Mouse (Mus musculus): ENCODE results near the gene Rpl26.
"Not testable (repeated sequence)": the region's sequence is repeated elsewhere in the genome, so short reads cannot be mapped to it uniquely, and the experiment has no call there.

Rpl26 gene

DNA sequence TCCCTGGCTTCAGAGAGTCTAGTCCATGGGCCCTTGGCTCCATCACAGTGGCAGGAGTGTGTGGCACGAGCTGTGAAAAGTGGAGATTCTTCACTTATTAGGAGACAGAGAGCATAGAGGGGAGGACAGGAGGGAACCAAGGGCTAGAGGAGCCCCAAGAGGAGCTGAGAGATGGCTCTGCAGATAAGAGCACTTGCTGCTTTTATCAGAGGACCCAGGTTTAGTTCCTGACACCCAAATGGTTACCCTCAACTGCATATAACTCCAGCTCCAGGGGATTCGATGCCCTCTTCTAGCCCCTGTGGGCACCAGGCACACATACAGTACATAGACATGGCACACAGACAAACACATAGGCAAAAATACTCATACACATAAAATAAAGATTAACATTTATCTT, 23.4 kb downstream of the Rpl26 start:
- no peak for DNase-seq

DNA sequence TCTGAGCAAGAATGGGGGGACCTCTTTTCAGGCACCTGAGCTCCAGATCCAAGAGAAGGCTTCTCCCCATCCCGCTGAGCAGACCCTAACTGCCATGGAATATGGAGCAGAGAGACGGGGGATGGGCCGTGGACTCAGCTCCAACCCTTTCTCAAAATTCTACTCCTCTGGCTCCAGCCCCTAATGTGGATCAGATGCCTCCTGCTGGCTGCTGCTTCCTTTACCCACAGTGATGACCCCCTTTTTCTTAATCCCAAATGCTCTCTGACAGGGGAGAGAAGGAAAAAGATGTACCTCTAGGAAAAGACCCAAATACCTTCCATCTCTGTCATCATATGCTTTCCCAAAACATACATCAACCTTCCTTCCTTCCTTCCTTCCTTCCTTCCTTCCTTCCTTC, 25.6 kb downstream of the Rpl26 start, which contains the start of gene Odf4:
Gene Odf4 (minus strand): TSS at position 101 of the 400 bp plus-strand sequence.
- DNase-seq: no peak

DNA sequence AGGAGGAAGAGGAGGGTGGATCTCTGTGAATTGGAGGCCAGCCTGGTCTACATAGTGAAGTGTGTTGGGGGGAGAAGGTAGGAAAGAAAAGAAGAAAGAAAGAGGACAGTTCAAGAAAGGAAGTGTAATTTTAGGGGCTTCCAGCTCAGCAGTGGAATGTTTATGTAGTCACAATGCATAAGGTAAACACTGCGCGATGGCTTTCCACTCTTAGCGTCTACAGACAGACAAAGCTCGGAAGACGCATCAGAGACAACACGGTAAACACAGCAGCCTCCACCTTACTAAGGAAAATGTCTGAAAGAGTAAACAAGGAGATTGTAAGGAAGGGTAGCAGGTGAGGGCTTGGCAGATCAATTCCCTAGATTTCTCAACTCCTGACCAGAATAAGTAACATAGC, 28.6 kb downstream of the Rpl26 start:
- no peak for DNase-seq

- DNase-seq: no peak
These were observed 32.6 kb downstream of the Rpl26 start for GRCm38 (mm10) chr11:68933885-68934507.

GRCm38 (mm10) chr11:68936951-68937350, 35.6 kb downstream of the Rpl26 start:
- DNase-seq: not testable (repeated sequence)

DNA sequence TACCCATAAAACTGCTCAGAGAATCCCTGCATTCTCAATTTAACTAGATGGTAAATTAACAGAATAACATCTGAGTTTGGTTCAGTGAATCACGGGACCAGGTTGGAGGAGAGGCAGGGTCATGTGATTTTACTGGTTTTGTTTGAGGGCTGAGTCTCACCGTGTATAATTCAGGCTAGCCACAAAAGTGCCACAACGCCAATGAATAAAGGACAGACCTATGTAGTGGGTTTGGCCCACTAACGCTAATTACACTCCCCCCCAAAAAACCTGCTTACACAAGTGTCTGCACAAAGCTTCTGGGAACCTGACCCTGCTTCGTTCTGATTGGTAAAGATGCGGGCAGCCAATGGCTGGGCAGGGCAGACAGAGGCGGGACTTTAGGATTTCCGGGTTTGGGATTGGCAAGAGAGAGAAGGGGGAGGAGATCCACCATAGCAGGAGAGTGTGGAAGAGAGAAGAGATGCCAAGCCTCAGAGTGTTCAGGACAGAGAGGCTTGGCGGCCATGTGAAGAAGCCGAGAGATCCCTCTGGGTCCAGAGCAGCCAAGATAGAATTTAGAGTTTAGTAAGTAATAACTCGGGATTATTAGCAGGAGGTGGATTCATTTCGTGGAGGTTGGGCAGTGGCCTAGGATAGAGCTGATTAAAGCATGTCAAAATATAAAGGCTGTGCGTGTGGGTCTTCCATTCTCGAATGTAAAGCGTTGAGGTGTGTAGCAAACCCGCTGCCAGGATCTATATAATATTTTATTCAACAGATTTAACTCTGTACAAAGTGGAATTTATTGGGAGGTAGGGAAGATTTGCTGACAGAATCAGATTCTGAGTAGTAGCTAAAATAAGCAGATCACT, 38.3 kb downstream of the Rpl26 start:
- DNase-seq: peak; percentile 85 to 88

- DNase-seq: peak; percentile 19 to 31
These were observed 39.1 kb downstream of the Rpl26 start for GRCm38 (mm10) chr11:68940516-68940915.

DNA sequence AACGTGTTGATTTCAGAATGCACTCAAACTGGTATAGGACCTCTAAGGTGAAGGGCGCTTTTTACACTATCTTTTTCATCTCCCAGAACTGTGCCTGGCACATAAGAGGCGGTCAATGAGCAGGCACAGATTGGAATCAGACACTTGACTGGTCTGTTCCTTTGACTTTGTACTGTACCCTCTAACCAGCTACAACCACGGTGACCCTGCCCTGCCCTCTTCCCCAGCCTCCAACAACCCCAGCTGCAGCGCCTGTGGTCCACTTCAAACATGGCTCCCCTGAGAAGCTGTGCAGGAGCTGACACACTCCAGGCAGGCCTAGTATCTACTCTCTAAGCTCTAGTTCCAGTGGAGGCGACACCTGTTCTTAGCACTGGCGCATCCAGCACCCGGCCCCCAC, 41.3 kb downstream of the Rpl26 start:
- no peak for DNase-seq

DNA sequence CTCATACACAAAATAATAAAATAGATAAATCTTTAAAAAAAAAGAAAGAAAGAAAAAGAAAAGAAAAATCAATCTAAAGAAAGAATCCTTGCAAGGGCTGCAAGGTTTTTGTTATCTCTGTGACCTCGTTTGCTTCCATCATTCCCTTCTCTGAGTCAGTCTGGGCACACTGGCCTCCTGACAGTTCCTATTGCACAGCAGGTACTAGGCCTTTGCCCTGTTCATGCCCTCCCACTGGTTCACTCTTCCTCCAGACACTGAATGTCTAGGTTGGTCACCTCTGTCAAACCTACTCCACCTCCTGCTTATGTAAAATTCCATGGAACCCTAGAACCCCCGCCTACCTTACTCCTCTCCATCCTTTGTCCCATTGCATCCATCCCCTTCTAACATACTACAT, 43.9 kb downstream of the Rpl26 start:
- DNase-seq: no peak

- DNase-seq: no peak
These were observed 44.6 kb downstream of the Rpl26 start for GRCm38 (mm10) chr11:68946001-68946400.

DNA sequence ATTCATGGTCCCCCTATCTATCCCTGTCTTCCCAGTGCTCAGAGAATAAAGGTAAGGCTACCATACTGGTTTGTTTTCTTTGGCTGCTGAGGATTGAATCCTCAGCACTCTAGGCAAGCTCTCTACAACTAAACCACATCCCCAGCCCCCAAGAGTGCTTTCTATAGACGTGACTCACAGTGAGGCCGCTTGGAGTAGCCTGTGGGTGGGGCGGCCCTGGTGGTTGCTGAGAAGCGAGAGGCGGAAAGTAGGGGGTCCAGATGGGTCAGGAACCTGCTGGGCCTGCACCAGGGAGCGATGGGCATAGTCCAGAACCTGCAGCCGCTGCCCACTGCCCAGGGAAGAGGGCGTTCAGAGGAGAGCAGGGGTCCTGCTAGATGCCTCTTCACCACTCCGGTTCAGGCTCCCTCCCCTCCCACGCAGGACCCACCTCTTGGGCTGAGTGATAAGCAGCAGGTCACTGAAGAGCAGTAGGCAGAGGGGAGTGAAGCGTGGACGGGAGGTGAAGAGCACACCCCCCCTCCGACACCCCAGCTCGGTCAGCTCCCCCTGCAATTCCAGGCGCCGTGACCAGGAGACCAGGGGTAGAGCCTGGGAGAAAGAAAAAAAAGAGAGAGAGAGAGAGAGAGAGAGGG, 45.5 kb downstream of the Rpl26 start:
- peak; percentile 36 to 39 for DNase-seq

DNA sequence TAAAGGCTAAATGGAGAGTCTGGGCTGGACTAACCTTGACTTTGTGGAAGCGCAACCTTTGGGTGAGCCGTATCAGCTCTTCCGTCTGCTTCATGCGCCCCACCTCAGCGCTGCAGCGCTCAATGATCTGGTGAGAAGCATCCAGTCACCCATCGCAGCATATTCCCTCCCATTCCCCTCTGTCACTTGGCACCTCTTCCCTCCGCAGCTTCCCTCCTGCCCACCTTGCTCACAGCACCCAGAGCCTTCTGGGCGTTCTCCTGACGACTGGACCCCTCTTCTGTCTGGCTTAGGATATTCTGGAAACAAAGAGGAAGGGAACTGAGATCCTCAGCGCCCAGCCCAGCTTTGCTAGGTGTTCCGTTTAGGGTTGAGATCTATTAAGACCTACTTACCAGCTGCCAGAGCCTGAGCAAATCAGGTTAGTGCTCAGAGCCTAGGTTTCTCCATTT, 46.2 kb downstream of the Rpl26 start:
- peak; percentile 69 to 77 for DNase-seq

- no peak for DNase-seq
These were observed 52.5 kb downstream of the Rpl26 start for GRCm38 (mm10) chr11:68953903-68954302.

- DNase-seq: no peak
These were observed 53.0 kb downstream of the Rpl26 start for GRCm38 (mm10) chr11:68954408-68954807.

- DNase-seq: no peak
These were observed 54.1 kb downstream of the Rpl26 start for GRCm38 (mm10) chr11:68955473-68955872.

DNA sequence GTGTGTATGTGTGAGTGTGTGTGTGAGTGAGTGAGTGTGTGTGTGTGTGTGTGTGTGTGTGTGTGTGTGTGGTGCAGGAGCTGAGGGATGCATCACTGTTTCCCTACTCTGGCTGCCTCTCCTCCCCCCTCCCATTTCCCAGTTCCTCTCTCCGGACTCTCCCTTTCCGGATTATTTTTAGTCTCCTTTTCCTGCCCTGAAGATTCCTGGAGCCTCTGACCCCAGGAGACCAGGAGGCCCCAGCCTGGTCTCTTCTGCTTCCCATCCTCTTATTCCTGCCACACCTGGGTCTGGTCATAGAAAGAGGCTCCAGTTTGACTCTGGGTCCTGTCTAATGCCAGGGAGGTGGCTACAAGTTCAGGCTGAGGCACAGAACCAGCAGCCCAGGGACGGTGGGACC, 54.7 kb downstream of the Rpl26 start:
- no peak for DNase-seq

All from cerebellum, postnatal 25 days (tissue).